Mouse (Mus musculus) kidney, postnatal 14 days (tissue): ENCODE data around the gene Auts2.
"Not testable (repeated sequence)": the region's sequence is repeated elsewhere in the genome, so short reads cannot be mapped to it uniquely, and the experiment has no call there.

Source experiments
- DNase-seq: peaks from one replicate; pipeline ENCODE4 v3.0.0; 2022; ENCODE audit warnings: mixed read lengths

Auts2 gene

GRCm38 (mm10) chr5:132543118-132544071, at the start of gene Auts2:
TSS of gene Auts2 (minus strand) at chr5:132543344.
- peak; percentile 91 for DNase-seq

- no peak for DNase-seq
These were observed 48.9 kb upstream of the Auts2 start for GRCm38 (mm10) chr5:132591721-132592695.

- no peak for DNase-seq
These were observed 36.6 kb upstream of the Auts2 start for GRCm38 (mm10) chr5:132579774-132580173.

- not testable (repeated sequence) for DNase-seq
These were observed 17.6 kb upstream of the Auts2 start for GRCm38 (mm10) chr5:132560771-132561170.

- DNase-seq, result peak; percentile 5
These were observed 2.6 kb upstream of the Auts2 start for GRCm38 (mm10) chr5:132545761-132546160.

GRCm38 (mm10) chr5:132544176-132544995, 1.2 kb upstream of the Auts2 start:
- peak; percentile 26 for DNase-seq

GRCm38 (mm10) chr5:132542381-132543020, 643 bp downstream of the Auts2 start:
- peak; percentile 17 for DNase-seq

- DNase-seq, result peak; percentile 16
These were observed 1.2 kb downstream of the Auts2 start for GRCm38 (mm10) chr5:132541951-132542350.

GRCm38 (mm10) chr5:132541371-132541931, 1.7 kb downstream of the Auts2 start:
- DNase-seq, result peak; percentile 30

- DNase-seq, result peak; percentile 5
These were observed 2.3 kb downstream of the Auts2 start for GRCm38 (mm10) chr5:132540841-132541311.

GRCm38 (mm10) chr5:132537475-132537874, 5.7 kb downstream of the Auts2 start:
- DNase-seq, result no peak

GRCm38 (mm10) chr5:132526395-132526794, 16.7 kb downstream of the Auts2 start:
- no peak for DNase-seq

- no peak for DNase-seq
These were observed 21.7 kb downstream of the Auts2 start for GRCm38 (mm10) chr5:132521358-132521873.

- no peak for DNase-seq
These were observed 25.3 kb downstream of the Auts2 start for GRCm38 (mm10) chr5:132517879-132518278.

- DNase-seq, result no peak
These were observed 28.6 kb downstream of the Auts2 start for GRCm38 (mm10) chr5:132514521-132514920.

GRCm38 (mm10) chr5:132513206-132513605, 29.9 kb downstream of the Auts2 start:
- no peak for DNase-seq

- DNase-seq, result no peak
These were observed 33.7 kb downstream of the Auts2 start for GRCm38 (mm10) chr5:132509464-132509885.

GRCm38 (mm10) chr5:132504893-132505292, 38.3 kb downstream of the Auts2 start:
- DNase-seq, result no peak

- DNase-seq, result no peak
These were observed 39.7 kb downstream of the Auts2 start for GRCm38 (mm10) chr5:132503431-132503830.

- no peak for DNase-seq
These were observed 41.1 kb downstream of the Auts2 start for GRCm38 (mm10) chr5:132502036-132502435.

- no peak for DNase-seq
These were observed 42.3 kb downstream of the Auts2 start for GRCm38 (mm10) chr5:132500817-132501231.
